Mouse (Mus musculus) ES-Bruce4 (cell line): ENCODE measurements around the gene Col26a1.
A peak's percentile ranks its signal among the peaks of the same experiment; 100 is the strongest.

Experiments
- CTCF ChIP-seq: IDR thresholded peaks from one replicate; pipeline ENCODE4 v1.8.1; 2011; ENCODE audit warnings: low read depth, low read length
- EP300 ChIP-seq: IDR thresholded peaks from 2 replicates; pipeline ENCODE4 v1.6.1; 2011; ENCODE audit warnings: low read depth, low read length; ENCODE audit not compliant: insufficient read depth
- POLR2A ChIP-seq: IDR thresholded peaks from one replicate; pipeline ENCODE4 v1.8.1; 2011; ENCODE audit warnings: low read length; ENCODE audit not compliant: insufficient read depth

DNA sequence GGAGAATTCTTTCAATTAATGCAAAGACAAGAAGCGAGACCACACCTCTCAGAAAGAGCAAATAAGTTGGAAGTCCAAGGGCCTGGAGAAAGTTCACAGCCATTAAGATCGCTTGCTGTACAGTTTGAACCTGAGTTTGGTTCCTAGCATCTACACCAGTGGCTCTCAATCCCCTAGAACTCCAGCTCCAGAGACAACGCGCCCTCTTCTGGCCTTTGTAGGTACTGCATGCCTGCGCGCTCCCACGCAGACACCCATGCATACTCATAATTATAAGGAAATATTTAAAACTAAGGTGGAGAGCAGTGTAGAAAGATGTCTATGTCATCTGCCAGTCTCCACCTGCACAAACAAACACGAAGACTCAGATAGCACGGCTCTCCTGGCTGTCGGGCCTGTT, 102.5 kb downstream of the Col26a1 start:
- peak; percentile 93 for TF ChIP-seq CTCF
- no peak for TF ChIP-seq POLR2A
- TF ChIP-seq EP300, result no peak
